Mouse (Mus musculus) heart, postnatal 36 days (tissue): ENCODE data around the gene Ccdc113. TPM values are rescaled to one million over a fixed set of nuclear protein-coding genes. Genes with fewer than 3 reads are reported as not detected.
"Not testable (repeated sequence)": the region's sequence is repeated elsewhere in the genome, so short reads cannot be mapped to it uniquely, and the experiment has no call there.

ENCODE experiments used
- DNase-seq, 2 experiments: peaks; one replicate each; pipeline ENCODE4 v3.0.0; 2021 to 2022
- intact Hi-C: fragments of 180-260 bp; cut with DNase I; formaldehyde crosslinking; loops from one replicate; pipeline ENCODE4 v1.15.1; 2025
- total RNA-seq, 2 experiments: library from RNA; stranded (reverse); gene quantifications; 2 replicates each; pipeline ENCODE4 v1.2.3; 2021

Gene Ccdc113
- total RNA-seq, 2 experiments from 2014 or later, result not detected

- intact Hi-C loops, result loop anchor here (5.0 kb wide), 1 partner anchor 250 kb away; no protein-coding TSS in a partner anchor
- peak; percentile 7 to 22 for DNase-seq
These were observed 63.0 kb downstream of the Ccdc113 start for GRCm38 (mm10) chr8:95596841-95597241.

- intact Hi-C loops, result loop anchor here (5.0 kb wide), 2 partner anchors 232 to 253 kb away; no protein-coding TSS in a partner anchor
- peak; percentile 36 to 65 for DNase-seq
These were observed 66.0 kb downstream of the Ccdc113 start for GRCm38 (mm10) chr8:95599861-95600260.

- intact Hi-C loops, result loop anchor here (5.0 kb wide), 1 partner anchor 231 kb away; no protein-coding TSS in a partner anchor
These were observed 67.4 kb downstream of the Ccdc113 start for GRCm38 (mm10) chr8:95601306-95601705.

GRCm38 (mm10) chr8:95602168-95602567, 68.3 kb downstream of the Ccdc113 start:
- DNase-seq, result no peak
- intact Hi-C loops, result loop anchor here (5.0 kb wide), 1 partner anchor 230 kb away; no protein-coding TSS in a partner anchor

More at GRCm38 (mm10) chr8:95601306-95601705, 67.4 kb downstream of the Ccdc113 start:
- no peak for DNase-seq

- not testable (repeated sequence) for DNase-seq
- intact Hi-C loops, result loop anchor here (1.0 to 2.0 kb wide), 2 partner anchors 91 to 308 kb away; no protein-coding TSS in a partner anchor
These were observed 72.6 kb downstream of the Ccdc113 start for GRCm38 (mm10) chr8:95606509-95606908.

- DNase-seq, result no peak
- intact Hi-C loops, result loop anchor here (2.0 kb wide), 1 partner anchor 308 kb away; no protein-coding TSS in a partner anchor
These were observed 73.3 kb downstream of the Ccdc113 start for GRCm38 (mm10) chr8:95607210-95607609.

Other genes starting within 250 kb of the Ccdc113 start
- gene Cngb1, start 227.5 kb upstream of the Ccdc113 start, total RNA-seq, result under 1 TPM; 0.64 to 0.98 TPM
- not detected for gene Tepp, start 223.5 kb upstream of the Ccdc113 start, total RNA-seq
- gene Zfp319, start 202.1 kb upstream of the Ccdc113 start, total RNA-seq, result 1 to 10 TPM; 8.1 to 8.7 TPM
- 10 to 100 TPM; 13.6 to 18.9 TPM for gene Usb1, start 201.8 kb upstream of the Ccdc113 start, total RNA-seq
- gene Mmp15, start 181.8 kb upstream of the Ccdc113 start, total RNA-seq, result 10 to 100 TPM; 58.7 to 67.8 TPM
- 10 to 100 TPM; 24.2 to 25.9 TPM for gene Cfap20, start 99.2 kb upstream of the Ccdc113 start, total RNA-seq
- 10 to 100 TPM; 32.9 to 36.3 TPM for gene Csnk2a2, start 44.0 kb upstream of the Ccdc113 start, total RNA-seq
- gene Prss54, start 42.3 kb downstream of the Ccdc113 start, total RNA-seq, result not detected
- 1 to 10 TPM in 1 of 2 experiments, under 1 TPM in 1; 0.87 to 1.3 TPM for gene Gins3, start 99.4 kb downstream of the Ccdc113 start, total RNA-seq
- 100 to 1,000 TPM; 233 to 242 TPM for gene Ndrg4, start 142.9 kb downstream of the Ccdc113 start, total RNA-seq
- gene Setd6, start 181.8 kb downstream of the Ccdc113 start, total RNA-seq, result 10 to 100 TPM; 15.8 to 17.9 TPM